Mouse (Mus musculus) midbrain, embryonic 14.5 days (tissue): ENCODE data around the gene Fcho2. TPM values are rescaled to one million over a fixed set of nuclear protein-coding genes. Genes with fewer than 3 reads are reported as not detected.

ENCODE experiments used
- ATAC-seq: fragments of 200-750 bp; cut with Nextera tagmentation; 2 replicates; pipeline ENCODE4 v1.8.0; 2017; ENCODE audit warnings: moderate number of reproducible peaks, moderate library complexity; ENCODE audit not compliant: low FRiP score, low TSS enrichment
- DNase-seq: peaks from one replicate; pipeline ENCODE4 v3.0.0-alpha.2; 2015
- H3K27ac ChIP-seq: fragments of 300-500 bp; sonication (generic); replicated peaks from 2 replicates; pipeline ENCODE4 v1.5.1; 2014; ENCODE audit warnings: mild to moderate bottlenecking, low read depth, low read length, moderate library complexity
- H3K27me3 ChIP-seq: fragments of 300-500 bp; sonication (generic); 2 replicates; pipeline ENCODE4 v1.6.1; 2014; ENCODE audit warnings: low read length, control low read depth, mixed read lengths; ENCODE audit not compliant: control insufficient read depth, insufficient read depth
- H3K36me3 ChIP-seq: fragments of 300-500 bp; sonication (generic); 2 replicates; pipeline ENCODE4 v1.6.1; 2014; ENCODE audit warnings: low read length, control low read depth; ENCODE audit not compliant: control insufficient read depth, insufficient read depth
- H3K4me1 ChIP-seq: fragments of 300-500 bp; sonication (generic); 2 replicates; pipeline ENCODE4 v1.6.1; 2014; ENCODE audit warnings: mild to moderate bottlenecking, antibody characterized with exemption, low read length, control low read depth; ENCODE audit not compliant: control insufficient read depth, insufficient read depth
- H3K4me2 ChIP-seq: fragments of 300-500 bp; sonication (generic); 2 replicates; pipeline ENCODE4 v1.6.1; 2014; ENCODE audit warnings: mild to moderate bottlenecking, low read length, moderate library complexity
- H3K4me3 ChIP-seq: fragments of 300-500 bp; sonication (generic); replicated peaks from 2 replicates; pipeline ENCODE4 v1.5.1; 2014; ENCODE audit warnings: low read depth, low read length
- H3K9ac ChIP-seq: fragments of 300-500 bp; sonication (generic); replicated peaks from 2 replicates; pipeline ENCODE4 v1.6.1; 2014; ENCODE audit warnings: mild to moderate bottlenecking, low read length, moderate library complexity
- H3K9me3 ChIP-seq: fragments of 300-500 bp; sonication (generic); 2 replicates; pipeline ENCODE4 v1.6.1; 2016; ENCODE audit warnings: low read length, control low read depth, mixed read lengths; ENCODE audit not compliant: control insufficient read depth
- WGBS: fragments of 180-500 bp; shearing (Covaris S2); extraction: QIAGEN DNeasy Blood & Tissue Kit; methylation state at CpG from one replicate; pipeline ENCODE4 v1.1.7; 2014; 5-methylcytosine and 5-hydroxymethylcytosine counted together
- polyA plus RNA-seq: library from polyadenylated mRNA; unstranded; fragments of >200 nt; fragmentation: Nextera tagmentation; extraction: Ambion mirVana; gene quantifications from 2 replicates; pipeline ENCODE4 v1.2.1, GENCODE M21; 2014

The Fcho2 gene
- polyA plus RNA-seq, 1 experiment from 2014 or later: 23.6 TPM

- DNase-seq (no peak), ATAC-seq (no peak)
These were observed 116.1 kb downstream of the Fcho2 start for GRCm38 (mm10) chr13:98699051-98699744.

GRCm38 (mm10) chr13:98696716-98697115 is 118.5 kb downstream of the Fcho2 start:
- 83% methylated on average over 3 of the region's 3 CpGs for WGBS
- Histone ChIP-seq H3K9ac (no peak overlapping the region), H3K27me3 (peaks cover 13% of the 10 kb centered on the region), H3K27ac (no peak overlapping the region), H3K4me2 (no peak overlapping the region), H3K4me3 (no peak overlapping the region), H3K4me1 (peaks cover 7% of the 10 kb centered on the region), H3K36me3 (no peaks in the 10 kb centered on the region), H3K9me3 (no peaks in the 10 kb centered on the region)
- ATAC-seq: no peak
- no peak for DNase-seq

More at GRCm38 (mm10) chr13:98699051-98699744, 116.1 kb downstream of the Fcho2 start:
- 82% methylated on average over 14 of the region's 14 CpGs for WGBS
- H3K27me3 ChIP-seq: peaks cover 8% of the 10 kb centered on the region
- peaks cover 7% of the 10 kb centered on the region for H3K4me1 ChIP-seq
- no peak overlapping the region for H3K4me3 ChIP-seq
- H3K27ac ChIP-seq: no peak overlapping the region
- no peaks in the 10 kb centered on the region for H3K36me3 ChIP-seq
- H3K9ac ChIP-seq: no peak overlapping the region
- H3K9me3 ChIP-seq: no peaks in the 10 kb centered on the region
- no peak overlapping the region for H3K4me2 ChIP-seq

DNA sequence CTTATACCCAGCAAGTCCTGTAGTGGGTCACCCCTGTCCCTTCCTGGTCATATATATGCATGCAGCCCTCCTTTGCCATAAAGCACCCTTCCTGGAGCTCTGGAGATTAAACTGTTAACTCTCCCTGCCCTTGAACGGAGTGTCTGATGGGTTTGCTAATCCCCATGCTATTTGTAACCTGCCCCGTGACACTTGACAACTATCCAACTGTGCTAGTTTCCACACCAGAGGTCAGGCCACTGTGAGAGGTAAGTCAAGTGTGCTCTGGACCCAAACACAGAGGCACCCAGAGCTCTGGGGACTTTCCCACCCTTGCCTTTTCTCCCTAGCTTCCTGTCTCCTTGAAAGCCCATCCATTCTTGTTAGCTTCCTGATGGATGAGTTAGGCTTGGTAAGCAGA is 119.7 kb downstream of the Fcho2 start:
- DNase-seq (no peak), ATAC-seq (no peak)
- H3K4me2 ChIP-seq: no peak overlapping the region
- no peak overlapping the region for H3K27ac ChIP-seq
- peaks cover 7% of the 10 kb centered on the region for H3K4me1 ChIP-seq
- H3K36me3 ChIP-seq: no peaks in the 10 kb centered on the region
- H3K4me3 ChIP-seq: no peak overlapping the region
- 23% methylated on average over 2 of the region's 2 CpGs for WGBS
- peaks cover 13% of the 10 kb centered on the region for H3K27me3 ChIP-seq
- H3K9ac ChIP-seq: no peak overlapping the region
- no peaks in the 10 kb centered on the region for H3K9me3 ChIP-seq

DNA sequence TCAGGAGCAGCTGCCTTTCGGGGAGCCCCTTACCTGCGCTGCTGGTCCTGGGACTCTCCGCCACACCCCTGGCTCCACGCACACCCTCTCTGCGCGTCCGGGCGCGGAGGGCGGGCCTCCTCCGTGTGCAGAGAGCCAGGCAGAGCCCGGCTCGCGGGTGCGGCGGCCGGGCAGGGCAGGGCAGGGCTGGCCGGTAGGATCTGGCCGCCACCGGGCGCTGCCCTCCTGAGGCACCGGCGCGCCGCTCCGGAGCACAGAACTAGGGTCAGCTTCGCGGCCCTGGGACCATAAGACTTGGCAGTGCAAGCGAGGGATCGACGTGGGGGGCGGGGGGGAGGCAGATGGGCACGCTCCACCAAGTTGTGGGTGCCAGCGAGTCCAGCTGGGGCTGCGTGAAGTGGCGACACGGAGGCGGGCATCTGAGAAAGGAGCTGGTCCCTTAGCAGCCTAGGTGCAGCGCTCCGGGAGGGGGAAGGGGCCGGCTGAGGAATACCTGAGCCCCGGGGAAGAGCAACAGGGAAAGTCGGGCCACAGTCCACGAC is 120.4 kb downstream of the Fcho2 start, which contains the start of gene Tmem171:
Tmem171 (minus strand) TSS at position 62 of the 542 bp plus-strand sequence.
- H3K9me3 ChIP-seq: no peaks in the 10 kb centered on the region
- no peaks in the 10 kb centered on the region for H3K36me3 ChIP-seq
- H3K4me1 ChIP-seq: peaks cover 7% of the 10 kb centered on the region
- DNase-seq (peak; percentile 37), ATAC-seq (no peak)
- peak within 1 kb of the TSS; percentile 38 for H3K9ac ChIP-seq
- H3K4me2 ChIP-seq: peak within 1 kb of the TSS; percentile 60
- 7% methylated on average over 44 of the region's 44 CpGs for WGBS
- no peak within 1 kb of the TSS for H3K27ac ChIP-seq
- peaks cover 13% of the 10 kb centered on the region for H3K27me3 ChIP-seq
- peak within 1 kb of the TSS; percentile 35 for H3K4me3 ChIP-seq

DNA sequence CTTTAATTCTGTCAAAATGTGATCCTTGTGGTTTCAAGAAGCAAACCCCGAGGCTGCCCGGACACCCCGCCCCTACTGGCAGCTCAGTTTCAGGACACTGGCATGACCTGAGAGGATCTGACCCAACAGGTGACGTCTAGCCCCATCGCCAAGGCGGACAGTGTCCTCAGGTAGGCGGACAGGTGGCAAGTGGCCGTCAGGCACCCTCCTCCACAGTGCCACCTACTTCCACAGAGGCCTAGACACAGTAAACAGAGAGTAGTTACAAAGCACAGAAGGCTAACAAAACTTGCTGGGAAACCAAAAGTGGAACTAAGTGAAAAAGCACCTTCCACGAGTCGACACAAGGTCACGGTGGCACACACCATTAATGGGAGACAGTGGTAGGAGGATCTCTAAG is 121.9 kb downstream of the Fcho2 start:
- Histone ChIP-seq H3K27me3 (peaks cover 13% of the 10 kb centered on the region), H3K27ac (no peak overlapping the region), H3K9me3 (no peaks in the 10 kb centered on the region), H3K4me3 (no peak overlapping the region), H3K4me2 (no peak overlapping the region), H3K9ac (no peak overlapping the region), H3K4me1 (peaks cover 7% of the 10 kb centered on the region), H3K36me3 (no peaks in the 10 kb centered on the region)
- no peak for ATAC-seq
- 92% methylated on average over 11 of the region's 11 CpGs for WGBS
- no peak for DNase-seq

DNA sequence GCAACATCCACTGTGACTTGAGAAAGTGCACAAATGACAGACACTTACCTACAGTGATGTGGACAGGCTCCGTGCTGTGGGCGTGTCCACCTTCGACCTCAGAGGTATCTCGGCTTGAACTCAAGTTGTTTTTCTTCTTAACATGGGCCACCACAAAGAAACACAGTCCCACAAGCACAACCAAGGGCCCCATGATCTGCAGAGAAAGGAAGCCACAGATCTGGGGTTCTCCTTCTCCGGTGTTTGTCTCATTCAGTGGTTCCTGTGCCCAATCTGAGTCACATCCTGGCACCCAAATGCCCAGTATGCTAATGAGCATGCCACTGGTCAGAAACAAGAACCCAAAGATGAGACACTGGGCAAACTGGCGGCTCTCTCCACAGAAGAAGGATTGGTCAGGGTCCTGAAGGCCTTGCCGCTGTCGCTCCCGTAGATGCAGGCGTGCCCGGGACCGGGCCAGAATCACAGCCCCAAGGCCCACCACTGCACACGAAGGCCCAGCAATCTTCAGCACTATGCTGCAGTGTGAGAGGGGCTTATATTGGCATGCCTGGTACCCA is 123.2 kb downstream of the Fcho2 start:
- peaks cover 14% of the 10 kb centered on the region for H3K4me1 ChIP-seq
- no peaks in the 10 kb centered on the region for H3K36me3 ChIP-seq
- no peak overlapping the region for H3K27ac ChIP-seq
- H3K27me3 ChIP-seq: peaks cover 13% of the 10 kb centered on the region
- DNase-seq (no peak), ATAC-seq (no peak)
- H3K4me3 ChIP-seq: no peak overlapping the region
- WGBS: 92% methylated on average over 13 of the region's 13 CpGs
- H3K4me2 ChIP-seq: no peak overlapping the region
- no peaks in the 10 kb centered on the region for H3K9me3 ChIP-seq
- no peak overlapping the region for H3K9ac ChIP-seq

DNA sequence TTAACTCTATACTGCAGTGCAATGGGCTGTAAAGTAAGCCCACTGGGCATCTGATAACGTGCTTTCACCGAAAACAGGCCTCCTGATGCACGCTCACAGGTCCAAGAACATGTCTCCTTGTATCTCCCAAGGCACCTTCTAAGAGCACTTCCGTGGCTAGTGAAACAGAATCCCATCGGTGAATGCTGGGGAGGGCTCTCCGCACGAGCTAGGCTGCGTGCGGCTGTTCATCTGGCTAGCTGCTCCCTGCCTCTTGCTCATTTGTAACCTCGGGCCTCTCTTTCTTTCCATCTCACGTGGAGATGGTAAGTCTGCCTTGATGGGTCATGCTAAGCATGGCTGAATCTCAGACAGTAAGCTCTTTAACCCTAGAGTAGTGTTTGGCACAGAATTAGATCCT is 124.4 kb downstream of the Fcho2 start:
- H3K4me2 ChIP-seq: no peak overlapping the region
- H3K36me3 ChIP-seq: no peaks in the 10 kb centered on the region
- no peak overlapping the region for H3K27ac ChIP-seq
- H3K27me3 ChIP-seq: peaks cover 13% of the 10 kb centered on the region
- H3K4me3 ChIP-seq: no peak overlapping the region
- WGBS: 91% methylated on average over 11 of the region's 11 CpGs
- no peak for ATAC-seq
- H3K9ac ChIP-seq: no peak overlapping the region
- DNase-seq: no peak
- peaks cover 14% of the 10 kb centered on the region for H3K4me1 ChIP-seq
- H3K9me3 ChIP-seq: no peaks in the 10 kb centered on the region

DNA sequence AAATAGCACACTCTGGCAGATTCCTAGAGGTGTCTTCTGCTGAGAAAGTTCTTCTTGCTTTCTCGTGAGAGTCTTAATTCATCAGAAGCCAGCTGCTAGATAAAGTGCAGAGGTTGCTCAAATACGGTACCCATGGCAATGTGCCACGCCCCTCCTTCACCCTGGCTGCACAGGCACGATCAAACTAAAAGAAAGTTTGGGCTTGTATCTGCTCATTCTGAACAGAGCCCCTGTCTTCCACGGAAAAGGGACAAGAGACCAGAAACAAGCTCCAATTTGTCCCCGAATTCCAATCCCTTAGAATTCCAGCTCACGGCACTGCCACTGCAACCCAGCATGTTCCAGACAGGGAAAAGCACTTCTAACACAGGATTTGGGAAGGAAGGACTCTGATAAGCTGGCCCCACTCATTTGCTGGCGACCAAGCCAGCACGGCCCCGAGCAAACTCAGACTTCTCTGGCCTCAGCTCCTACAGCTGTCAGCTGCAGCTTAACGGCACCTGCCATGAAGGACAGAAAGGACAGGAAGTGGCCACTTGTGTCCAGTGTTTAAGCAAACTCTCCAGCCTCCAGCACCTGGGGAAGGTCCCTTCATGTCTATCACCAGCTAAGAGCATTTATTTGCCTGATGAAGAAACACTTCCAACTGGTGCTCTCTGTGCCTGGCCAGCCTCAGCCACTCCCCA is 125.5 kb downstream of the Fcho2 start:
- 81% methylated on average over 11 of the region's 11 CpGs for WGBS
- H3K9me3 ChIP-seq: no peaks in the 10 kb centered on the region
- H3K4me2 ChIP-seq: no peak overlapping the region
- no peak for DNase-seq
- no peak overlapping the region for H3K9ac ChIP-seq
- H3K4me3 ChIP-seq: no peak overlapping the region
- H3K27ac ChIP-seq: no peak overlapping the region
- no peaks in the 10 kb centered on the region for H3K36me3 ChIP-seq
- ATAC-seq: no peak
- peaks cover 9% of the 10 kb centered on the region for H3K4me1 ChIP-seq
- peaks cover 9% of the 10 kb centered on the region for H3K27me3 ChIP-seq
